Mouse (Mus musculus): ENCODE measurements around the gene Mier1.
"Not testable (repeated sequence)": the region's sequence is repeated elsewhere in the genome, so short reads cannot be mapped to it uniquely, and the experiment has no call there.

Gene Mier1

GRCm38 (mm10) chr4:103114184-103115111, at the start of gene Mier1, which contains the start of gene Wdr78:
Mier1 (plus strand) TSS chr4:103114390.
Wdr78 (minus strand) TSS chr4:103114555.
- DNase-seq, result peak; percentile 98

GRCm38 (mm10) chr4:103064421-103064820, 49.8 kb upstream of the Mier1 start:
- no peak for DNase-seq

- DNase-seq, result no peak
These were observed 49.2 kb upstream of the Mier1 start for GRCm38 (mm10) chr4:103064976-103065375.

GRCm38 (mm10) chr4:103067906-103068655, 46.1 kb upstream of the Mier1 start:
- no peak for DNase-seq

- DNase-seq, result no peak
These were observed 43.6 kb upstream of the Mier1 start for GRCm38 (mm10) chr4:103070631-103071030.

GRCm38 (mm10) chr4:103085237-103085636, 29.0 kb upstream of the Mier1 start:
- no peak for DNase-seq

GRCm38 (mm10) chr4:103095921-103096320, 18.3 kb upstream of the Mier1 start:
- no peak for DNase-seq

- no peak for DNase-seq
These were observed 15.7 kb upstream of the Mier1 start for GRCm38 (mm10) chr4:103098532-103098931.

GRCm38 (mm10) chr4:103112651-103113050, 1.5 kb upstream of the Mier1 start:
- peak; percentile 10 for DNase-seq

- DNase-seq, result peak; percentile 8
These were observed 788 bp upstream of the Mier1 start for GRCm38 (mm10) chr4:103113402-103113801.

- no peak for DNase-seq
These were observed 4.7 kb downstream of the Mier1 start for GRCm38 (mm10) chr4:103118888-103119228.

- DNase-seq, result peak; percentile 81
These were observed 5.2 kb downstream of the Mier1 start for GRCm38 (mm10) chr4:103119229-103120027.

GRCm38 (mm10) chr4:103120028-103120384, 5.8 kb downstream of the Mier1 start:
- DNase-seq, result no peak

GRCm38 (mm10) chr4:103120395-103120794, 6.2 kb downstream of the Mier1 start:
- DNase-seq, result no peak

- no peak for DNase-seq
These were observed 6.7 kb downstream of the Mier1 start for GRCm38 (mm10) chr4:103120874-103121389.

- DNase-seq, result no peak
These were observed 8.9 kb downstream of the Mier1 start for GRCm38 (mm10) chr4:103123086-103123485.

GRCm38 (mm10) chr4:103123606-103124005, 9.4 kb downstream of the Mier1 start:
- no peak for DNase-seq

- DNase-seq, result no peak
These were observed 12.3 kb downstream of the Mier1 start for GRCm38 (mm10) chr4:103126533-103126932.

- no peak for DNase-seq
These were observed 22.8 kb downstream of the Mier1 start for GRCm38 (mm10) chr4:103136946-103137345.

- peak; percentile 54 for DNase-seq
These were observed 32.1 kb downstream of the Mier1 start for GRCm38 (mm10) chr4:103146339-103146738.

GRCm38 (mm10) chr4:103151946-103152345, 37.8 kb downstream of the Mier1 start:
- no peak for DNase-seq

- DNase-seq, result no peak
These were observed 44.6 kb downstream of the Mier1 start for GRCm38 (mm10) chr4:103158781-103159180.

GRCm38 (mm10) chr4:103166198-103166597, 52.0 kb downstream of the Mier1 start:
- not testable (repeated sequence) for DNase-seq

Data from cerebellum, adult 11-12 months (tissue).